Mouse (Mus musculus) left cerebral cortex, adult 8-10 months (tissue): ENCODE measurements at regions not wholly inside any gene's neighbourhood (a gene's known extent, or its start where the extent isn't known, plus 50 kb on each side); places are given as distances from the start of the nearest gene placed in this dataset.

Experiments
- DNase-seq, 2 experiments: peaks; one replicate each; pipeline ENCODE4 v3.0.0; 2022; ENCODE audit warnings: low spot score in 2 of 2

DNA sequence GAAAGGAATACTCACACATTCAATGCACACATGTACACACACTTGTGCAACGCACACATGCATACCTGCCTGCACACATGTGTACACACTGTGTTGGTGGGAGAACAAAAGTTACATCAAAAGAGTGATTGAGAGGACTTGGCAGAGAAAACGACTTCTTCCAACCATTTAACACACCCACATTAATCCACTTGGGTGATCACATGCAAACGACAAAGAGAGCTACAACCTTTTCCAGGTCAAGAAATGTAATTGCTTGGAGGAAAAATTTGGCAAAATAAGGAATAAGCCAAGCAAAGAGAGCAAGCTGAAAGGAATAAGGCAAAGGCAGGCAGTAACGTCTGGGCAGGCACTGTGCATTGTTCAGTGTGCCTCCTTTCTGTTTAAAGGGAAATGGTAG, 67.3 kb downstream of the C1d start:
- no peak for DNase-seq

DNA sequence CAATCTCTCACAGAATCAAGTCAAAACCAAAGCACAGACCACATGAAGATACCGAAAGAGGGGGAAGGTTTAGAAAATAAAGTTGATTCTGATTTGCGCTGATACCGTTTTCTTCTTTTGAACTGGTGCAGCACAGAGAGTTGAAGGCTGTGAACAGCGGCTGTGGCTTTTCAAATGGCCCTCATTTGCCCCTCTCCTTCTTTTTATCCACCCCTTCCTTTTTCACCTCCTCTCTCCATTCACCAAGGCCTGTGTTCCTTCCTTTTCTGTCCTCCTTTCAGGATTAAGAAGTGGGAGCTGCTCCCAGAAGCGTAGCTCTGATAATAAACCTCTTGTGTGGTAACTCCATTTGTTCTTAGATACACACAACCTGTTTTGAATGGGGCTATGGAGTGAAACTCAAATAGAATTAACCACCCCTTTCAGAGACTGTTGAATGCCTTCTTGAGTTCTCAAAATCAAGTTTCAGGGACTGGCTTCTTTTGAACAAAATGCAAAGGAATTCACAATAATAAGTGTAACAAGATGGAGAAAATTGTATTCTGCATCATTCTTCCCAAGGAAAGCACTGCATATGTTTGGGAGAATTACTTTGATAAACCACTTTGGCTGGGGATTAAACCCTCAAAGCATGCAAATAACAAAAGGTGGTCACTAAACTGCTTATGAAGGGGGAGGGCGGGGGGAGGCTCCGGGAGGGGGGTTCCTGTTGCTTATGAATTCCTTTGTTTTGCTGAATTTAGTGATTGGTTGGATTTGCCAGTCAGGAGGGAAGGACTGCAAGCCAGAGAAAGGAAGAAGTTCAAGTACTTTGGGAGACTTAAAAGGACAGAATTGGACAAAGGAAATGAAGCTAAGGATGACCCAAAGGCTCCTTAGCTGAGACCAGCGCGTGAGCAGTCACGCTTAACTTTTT, 68.6 kb downstream of the C1d start:
- DNase-seq, result no peak

DNA sequence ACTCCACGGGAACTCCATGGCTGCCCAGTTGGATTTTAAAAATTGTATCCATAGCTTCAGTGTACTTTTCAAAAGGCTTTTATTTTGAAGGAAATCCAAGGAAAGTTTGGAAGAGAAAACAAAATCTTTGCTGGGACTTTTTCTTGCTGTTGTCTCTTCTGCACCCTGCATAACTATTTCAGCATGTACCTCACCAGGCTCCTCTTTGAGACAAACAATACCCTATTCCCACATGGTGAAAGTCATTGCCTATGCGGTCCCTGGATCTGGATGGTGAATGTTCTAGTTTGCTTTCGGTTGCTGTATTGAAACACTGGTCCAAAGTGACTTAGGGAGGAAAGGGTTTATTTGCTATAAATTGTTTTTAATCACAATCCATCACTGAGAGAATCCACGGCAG, 69.3 kb downstream of the C1d start:
- no peak for DNase-seq

DNA sequence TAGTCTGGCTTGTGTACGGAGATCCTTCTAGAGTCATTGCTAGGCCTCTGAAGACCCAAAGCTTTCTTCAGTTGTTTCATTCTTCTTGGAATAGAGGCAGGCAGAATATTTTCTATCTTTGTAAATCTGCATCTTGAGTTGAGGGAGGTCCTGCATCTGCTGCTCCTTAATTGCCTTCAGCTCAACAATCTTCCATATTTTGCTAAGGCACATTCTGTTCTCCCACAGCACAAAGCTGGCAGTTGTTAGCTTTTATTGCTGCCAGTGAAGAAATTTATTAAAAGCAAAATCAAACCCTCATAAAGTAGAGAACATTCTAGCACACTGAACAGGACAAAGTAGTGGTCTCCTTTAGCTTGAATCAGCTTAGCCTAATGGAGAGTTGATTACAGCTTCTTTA, 94.1 kb downstream of the C1d start:
- DNase-seq, result no peak

DNA sequence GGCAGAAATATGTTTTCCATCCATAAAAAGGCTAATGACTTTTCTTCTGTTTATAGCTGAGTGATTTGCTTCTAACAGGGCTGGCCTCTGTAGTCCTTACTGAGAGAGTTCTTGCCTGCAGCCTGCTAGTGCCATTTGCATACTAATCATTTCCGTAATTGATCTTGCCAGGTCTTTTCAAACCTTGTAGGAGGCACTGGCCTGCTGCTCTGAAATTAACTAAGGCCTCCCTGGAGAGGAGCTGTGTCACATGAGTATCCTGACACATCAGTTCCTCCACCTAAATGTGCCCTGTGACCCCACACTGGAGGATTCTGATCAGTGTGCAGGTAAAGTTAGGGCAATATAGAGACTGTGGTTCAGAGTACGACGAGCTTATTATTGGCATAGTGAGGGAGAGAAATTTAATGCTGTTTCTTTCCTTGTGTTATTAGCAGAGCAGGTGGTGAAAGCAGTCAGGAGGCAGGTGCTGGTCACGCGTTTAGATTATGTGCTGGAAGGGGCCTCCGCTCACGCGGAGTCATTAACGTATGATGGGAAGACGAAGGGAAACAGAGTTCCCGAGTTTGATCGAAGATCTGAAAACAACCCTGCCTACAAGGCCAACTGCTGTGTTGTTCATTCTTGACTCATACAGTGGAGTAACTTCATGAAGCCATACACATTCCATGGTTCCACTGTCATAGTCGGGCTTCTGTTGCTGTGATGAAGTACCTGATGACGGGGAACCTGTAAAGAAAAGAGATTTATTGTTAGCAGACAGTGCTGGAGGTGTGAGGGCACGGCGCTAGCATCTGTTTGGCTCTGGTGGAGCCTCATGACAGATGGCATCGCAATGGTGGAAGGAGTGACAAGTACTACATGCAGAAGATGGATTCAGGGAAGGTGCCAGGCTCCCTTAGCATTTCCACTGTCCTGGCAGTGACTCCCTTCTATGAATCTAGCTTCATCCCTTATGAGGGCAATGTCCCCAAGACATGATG, 95.1 kb downstream of the C1d start:
- DNase-seq, result peak in 1 of 2 experiments; percentile 6

DNA sequence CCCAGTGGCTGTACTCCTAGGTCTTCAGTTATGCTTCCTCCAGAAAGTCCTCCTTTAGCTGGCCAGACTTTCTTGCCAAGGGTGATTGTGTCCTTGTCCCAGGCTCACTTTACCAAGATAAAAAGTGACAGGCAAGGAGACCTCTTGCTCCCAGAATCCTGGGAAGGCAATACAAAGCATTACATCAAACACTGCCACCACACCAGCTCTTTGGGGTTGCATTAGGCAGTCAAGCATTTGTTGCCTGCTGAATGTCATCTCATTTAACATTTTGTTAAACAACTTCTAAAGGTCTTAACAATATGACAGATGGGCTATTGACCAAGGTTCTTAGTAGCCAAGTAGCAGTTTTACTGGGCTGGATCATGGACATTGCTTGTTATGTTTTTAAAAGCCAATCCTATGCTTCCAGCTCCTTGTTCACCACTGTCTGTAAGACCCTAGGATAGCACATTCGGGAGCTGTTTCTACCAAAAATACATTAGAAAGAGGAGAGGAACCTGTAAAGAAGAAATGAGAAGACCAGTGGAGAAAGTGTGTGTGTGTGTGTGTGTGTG, 102.4 kb downstream of the C1d start:
- no peak for DNase-seq

DNA sequence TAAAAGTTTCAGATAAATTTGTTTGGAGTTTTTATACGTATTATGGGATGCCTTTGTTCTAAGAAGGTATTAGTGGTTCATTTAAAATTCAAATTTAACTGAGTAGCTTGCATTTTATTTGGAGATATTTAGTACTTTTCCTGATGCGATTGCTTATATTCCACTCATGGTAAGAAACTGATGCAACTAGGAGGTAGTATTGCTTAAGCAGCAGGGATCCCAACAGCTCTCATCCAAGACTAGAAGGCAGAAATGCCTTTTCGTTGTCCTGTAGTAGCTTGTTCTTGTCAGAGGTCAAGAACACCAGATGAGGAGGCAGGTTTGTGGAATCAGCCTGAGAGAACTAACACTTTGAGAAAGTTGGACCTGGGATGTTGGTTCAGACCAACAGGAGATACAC, 120.5 kb downstream of the C1d start:
- no peak for DNase-seq

DNA sequence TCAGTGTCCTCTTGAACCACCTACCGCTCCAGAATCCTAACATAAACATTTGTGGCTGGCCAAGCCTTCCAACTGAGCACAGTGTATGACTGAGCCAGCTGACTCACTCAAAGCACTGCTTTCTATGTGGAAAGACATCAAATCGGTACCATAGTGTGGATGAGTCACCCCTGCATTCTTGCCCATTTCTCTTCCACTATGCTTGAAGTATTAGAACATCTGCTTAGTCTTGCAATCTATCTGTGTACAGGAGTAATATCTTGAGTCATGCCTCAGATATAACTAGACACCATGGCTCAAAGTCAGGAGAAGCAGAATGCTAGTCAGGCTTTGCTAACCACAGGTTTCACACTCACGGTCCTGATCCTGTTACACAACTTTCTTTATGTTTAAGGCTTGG, 129.4 kb downstream of the C1d start:
- peak in 1 of 2 experiments; percentile 61 for DNase-seq

DNA sequence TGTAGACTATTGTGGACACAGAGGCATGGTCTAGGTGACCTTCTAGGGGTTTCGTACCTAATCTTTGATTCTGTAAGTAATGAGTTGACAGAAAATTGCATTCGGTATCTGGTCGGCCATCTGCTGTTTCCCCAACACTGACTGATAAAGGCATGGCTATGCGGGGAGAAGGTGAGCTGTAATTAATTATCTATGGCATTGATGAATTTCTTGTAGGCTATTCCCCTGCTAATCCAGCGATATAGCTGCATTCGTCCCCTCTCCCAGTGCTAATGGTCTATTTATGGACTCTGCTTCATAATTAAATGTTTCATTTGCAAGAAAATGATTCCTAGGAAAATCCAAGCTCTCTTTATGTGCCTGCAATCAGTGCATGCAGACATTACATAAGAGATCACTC, 136.5 kb downstream of the C1d start:
- no peak for DNase-seq

DNA sequence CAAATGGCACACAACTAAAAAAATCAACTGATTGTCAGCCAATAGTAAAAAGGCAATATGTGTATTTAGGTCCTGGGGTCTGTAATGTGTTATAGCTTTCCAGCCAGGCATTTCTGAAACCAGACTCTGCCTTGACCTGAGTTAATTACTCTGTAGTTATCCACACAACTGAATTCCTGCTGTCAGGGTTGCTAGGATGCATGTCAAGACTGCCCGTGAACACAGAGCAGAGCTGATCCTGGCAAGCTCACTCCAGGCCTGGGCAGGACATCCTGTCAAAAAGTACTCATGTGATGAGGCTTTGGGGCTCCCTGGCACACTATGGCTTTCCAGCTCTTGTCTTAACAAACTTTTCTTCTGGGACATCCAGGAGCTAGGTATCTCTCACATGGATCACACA, 157.2 kb downstream of the C1d start:
- DNase-seq, result no peak

DNA sequence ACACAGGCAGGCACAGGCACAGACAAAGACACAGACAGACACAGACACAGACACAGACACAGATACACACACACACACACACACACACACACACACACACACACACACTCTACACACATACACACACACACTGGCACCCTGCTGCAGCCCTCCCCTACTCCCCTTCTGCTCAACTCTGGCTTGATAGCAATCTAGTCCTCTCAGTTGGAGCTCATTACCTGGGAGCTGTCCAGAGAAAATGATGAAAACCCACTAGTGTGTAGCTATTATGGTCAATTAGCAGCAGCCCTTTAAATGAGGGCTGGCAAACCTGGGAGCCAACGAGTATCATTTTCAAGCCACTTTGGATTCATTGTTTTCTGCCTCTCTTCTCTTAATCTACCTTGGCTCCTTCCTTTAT, 157.8 kb downstream of the C1d start:
- no peak for DNase-seq

DNA sequence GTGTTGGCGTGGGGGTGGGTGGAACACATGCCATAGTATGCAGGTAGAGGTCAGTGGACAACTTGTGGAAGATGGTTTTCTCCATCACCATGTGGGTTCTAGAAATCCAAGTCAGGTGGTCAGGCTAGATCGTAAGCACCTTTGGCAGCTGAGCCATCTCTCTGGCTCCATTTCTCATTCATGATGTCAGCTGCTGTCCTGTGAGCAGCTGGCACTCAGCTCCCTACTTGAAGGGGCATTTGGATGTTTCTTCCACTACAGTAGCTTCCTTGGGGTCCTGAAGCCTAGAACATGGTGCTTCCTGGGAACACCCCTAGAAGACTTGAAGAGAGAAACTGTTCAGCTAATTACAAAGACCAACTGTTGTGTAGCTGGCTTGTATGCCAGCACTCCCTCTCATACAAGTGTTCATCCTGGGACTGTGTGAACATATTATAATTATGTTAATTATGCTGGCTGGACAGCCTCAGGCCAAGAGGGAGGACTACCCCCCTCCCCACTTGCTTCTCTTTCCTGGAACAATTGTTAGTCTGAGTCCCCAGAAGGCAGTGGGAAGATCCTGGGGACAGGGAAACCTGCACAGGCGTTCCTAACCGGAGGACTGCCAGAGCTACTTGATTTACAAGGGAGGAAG, 160.4 kb downstream of the C1d start:
- no peak for DNase-seq

DNA sequence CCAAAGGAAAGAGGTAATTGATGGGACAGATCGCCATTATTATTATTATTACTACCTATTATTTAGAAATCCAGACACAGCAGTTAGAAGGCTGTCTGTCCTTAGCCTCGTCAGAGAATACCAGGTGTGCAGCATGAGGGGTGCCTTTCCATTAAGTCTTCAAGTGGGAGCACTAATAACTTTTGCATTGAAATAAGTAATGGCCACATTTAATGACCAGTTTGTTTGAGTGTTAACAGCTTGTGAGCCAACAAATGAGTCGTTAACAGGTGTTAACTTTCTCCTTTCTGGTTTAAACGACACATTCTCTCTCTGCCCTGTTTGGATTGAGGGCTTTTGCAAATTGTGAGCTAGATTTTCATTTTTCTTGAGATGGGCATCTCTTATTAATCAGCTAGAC, 184.8 kb downstream of the C1d start:
- DNase-seq, result no peak

DNA sequence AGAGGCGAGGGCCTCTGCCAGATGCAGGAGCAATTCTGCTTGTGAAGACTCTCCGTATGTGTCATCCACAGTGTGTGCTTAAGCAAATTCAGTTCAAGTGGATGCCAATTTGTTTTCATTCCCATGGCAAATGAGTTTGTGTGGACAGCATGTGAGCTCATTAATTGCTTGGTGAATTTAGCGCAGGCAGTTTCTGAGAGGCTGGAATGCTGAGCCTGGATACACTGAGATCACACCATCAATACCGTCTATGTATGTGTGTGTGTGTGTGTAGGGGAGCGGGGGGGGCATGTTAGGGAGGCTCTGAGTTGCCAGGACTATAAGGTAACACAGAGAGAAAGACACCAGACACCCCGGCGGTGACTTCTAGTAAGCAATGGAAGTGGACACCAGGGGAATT, 191.9 kb downstream of the C1d start:
- DNase-seq, result no peak

DNA sequence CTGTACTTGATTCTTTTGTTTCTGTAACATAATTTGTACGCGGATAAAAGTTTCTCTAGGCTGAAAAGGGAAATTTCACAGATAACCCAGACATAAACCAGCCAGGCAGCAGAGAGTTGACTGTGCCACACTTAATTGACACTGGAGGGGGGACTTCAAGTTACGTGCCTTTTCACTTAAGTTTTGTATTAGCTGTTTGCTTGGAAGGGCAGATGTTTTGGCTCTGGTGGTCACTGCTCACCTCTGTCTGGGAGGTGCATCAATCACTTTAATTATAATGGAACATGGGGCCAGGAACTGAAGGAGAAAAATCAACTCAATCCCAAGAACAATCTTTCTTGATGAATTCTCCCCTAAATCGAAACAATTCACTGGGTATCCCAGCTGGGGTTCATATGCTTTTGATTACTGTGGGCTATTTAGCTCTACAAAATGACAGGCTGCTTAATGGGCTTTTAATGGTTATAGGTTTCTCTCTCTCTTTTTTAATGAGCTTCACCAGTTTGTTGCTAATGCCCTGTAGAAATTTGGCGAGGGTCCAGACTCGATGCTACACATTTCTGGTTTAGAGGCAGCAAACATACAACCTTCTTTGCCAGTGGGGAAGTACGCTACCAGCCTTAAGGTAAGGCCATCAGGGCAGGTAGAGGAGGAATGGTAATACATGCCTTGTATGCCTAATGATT, 193.1 kb downstream of the C1d start:
- no peak for DNase-seq

DNA sequence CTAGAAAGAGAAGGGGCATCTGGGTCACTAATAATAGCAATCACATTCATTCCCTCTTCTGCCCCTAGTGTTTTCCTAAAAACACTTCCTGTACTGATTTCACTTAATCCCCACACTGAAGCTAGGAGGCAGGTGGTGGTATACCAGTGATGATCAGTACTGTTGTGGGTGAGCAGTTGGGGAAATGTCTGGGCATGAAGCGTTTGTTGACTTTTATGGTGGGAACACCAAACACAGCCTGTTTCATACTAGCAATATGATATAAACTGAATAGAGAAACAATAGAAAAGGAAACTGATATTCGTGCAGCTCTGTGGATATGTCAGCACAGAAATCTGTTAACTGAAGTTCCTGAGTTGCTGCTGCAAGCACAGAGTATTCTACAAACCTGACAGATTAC, 194.1 kb downstream of the C1d start:
- DNase-seq, result no peak

DNA sequence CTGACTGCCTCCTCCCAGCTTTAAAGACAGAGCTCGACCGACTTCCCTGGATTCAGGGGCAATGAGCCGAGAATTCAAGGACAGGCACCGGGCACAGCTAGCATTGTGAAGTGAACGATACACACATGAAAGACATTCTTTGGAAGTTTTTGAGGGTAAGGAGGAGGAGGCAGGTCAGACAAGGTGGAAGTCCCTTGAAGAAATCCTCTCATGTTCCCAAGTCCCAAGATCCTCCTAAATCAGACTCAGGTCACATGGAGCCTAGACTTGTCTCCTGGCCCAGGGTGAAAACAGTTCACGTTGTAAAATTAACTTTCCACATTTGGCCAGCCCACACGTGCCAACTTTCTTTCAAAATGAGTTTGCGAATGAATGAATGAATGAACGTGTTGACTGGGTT, 196.2 kb downstream of the C1d start:
- DNase-seq, result no peak

DNA sequence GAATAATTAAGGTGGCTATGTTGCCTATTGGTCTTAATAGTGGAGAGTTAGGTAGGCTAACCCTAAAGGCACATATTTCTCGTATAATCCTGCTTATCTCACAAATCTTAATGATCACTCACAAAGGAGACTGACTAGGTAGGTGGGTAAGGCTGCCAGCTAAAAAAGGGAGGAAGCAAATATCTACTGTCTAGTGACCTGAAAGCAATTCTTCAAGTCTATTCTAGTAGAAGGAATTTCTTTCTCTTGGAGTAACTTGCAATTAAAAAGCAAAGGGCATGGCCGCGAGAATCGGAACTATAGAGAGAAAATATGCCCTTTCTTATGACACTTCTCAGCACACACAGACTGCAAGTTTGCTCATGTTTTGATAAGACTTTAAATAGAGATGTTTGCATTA, 201.6 kb downstream of the C1d start:
- no peak for DNase-seq

DNA sequence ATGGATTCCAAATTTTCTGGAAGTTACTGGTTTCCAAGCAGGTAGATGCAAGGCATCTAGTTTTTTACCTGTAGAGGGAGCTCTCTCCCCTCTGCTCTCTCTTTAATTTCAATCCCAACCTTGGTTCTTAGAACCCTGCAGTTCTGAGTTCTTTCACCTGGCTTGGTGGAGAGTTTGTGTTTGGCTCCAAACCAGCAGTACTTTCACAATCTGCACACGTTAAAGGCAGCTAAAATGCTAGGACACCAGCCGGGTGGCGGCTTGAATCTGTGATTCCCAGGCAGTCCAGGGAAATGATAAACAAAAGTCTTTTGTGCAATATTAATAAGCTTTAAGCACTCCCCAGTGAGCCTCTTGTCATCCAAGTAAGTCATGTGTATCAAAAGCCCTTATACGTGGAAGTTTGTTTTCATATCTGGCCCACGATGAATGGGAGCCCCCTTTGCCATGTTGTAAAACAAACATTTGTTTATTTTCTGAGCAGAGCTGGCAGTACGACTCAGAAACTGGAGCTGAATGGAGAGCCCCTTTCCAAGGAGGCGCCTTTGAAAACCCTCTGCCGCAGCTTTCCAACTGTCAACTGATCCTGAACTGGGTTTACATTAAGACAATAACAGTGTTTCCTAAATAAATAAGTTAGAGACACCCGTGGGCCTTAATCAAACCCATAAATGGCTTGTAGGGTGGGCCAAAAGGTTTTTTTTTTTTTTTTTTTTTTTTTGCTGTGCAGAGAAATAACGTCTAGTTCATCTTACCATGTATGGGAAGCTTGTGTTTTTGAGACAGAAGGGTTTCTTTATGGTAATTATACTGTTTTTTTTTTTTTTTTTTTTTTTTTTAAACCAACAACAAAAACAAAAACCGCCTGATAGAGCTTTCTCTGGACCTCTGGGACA, 202.9 kb downstream of the C1d start:
- DNase-seq, result no peak

DNA sequence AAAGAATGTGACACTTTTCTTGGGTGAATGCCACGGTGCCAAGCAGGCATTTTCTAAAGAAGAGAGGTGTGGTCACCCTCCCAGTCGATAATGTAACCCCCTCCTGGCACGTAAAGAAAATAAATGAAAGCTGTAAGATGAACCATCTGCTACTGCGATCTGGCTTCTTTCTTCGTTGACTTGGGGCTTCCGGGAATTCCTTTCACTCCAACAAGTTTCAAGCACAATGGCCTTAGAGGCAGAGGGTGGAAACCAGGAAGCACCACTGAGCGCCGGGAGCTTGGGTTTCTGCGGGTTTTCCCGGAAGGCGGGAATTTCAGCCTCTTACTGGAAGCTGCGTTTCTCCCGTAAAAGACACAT, 203.5 kb downstream of the C1d start:
- DNase-seq, result no peak
